Mouse (Mus musculus) thymus, adult 2 months (tissue): ENCODE measurements around the gene Daam1.

ENCODE experiments used
- CTCF ChIP-seq: fragments of 200-500 bp; IDR thresholded peaks from 2 replicates; pipeline ENCODE4 v1.5.1; 2012; ENCODE audit warnings: mild to moderate bottlenecking, control low read depth, low read length, moderate library complexity, borderline replicate concordance; ENCODE audit not compliant: control insufficient read depth, poor library complexity, insufficient read depth; ENCODE audit errors: extremely low read depth
- POLR2A ChIP-seq: fragments of 200-500 bp; IDR thresholded peaks from 2 replicates; pipeline ENCODE4 v1.6.1; 2012; ENCODE audit warnings: mild to moderate bottlenecking, low read length, control low read depth, moderate library complexity; ENCODE audit not compliant: control insufficient read depth, poor library complexity, insufficient read depth; ENCODE audit errors: extremely low read depth

DNA sequence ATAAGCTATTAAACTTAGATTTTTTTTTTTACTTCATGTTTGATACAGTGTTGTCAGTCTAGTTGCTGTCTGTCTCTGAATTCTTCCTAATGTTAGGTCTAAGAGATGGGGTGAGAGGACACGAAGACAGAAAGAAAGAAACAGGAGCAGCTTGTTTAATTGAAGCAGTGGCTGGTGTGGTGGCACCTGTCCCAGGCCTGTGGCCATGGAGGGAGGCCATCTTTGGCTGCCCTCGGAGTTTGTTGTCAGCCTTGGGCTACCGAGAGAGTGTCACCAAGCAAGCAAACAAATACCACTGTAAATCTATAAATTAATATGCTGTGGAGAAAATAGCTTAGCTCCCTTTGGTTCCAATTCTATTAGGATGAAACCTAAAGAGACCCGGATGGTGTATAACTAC is 74.0 kb downstream of the Daam1 start:
- TF ChIP-seq CTCF (no peak), POLR2A (no peak)
